Mouse (Mus musculus) kidney, adult 2 months (tissue): Measurements from ENCODE around the gene Sec24a. TPM values are rescaled to one million over a fixed set of nuclear protein-coding genes. Genes with fewer than 3 reads are reported as not detected.
"Not testable (repeated sequence)": the region's sequence is repeated elsewhere in the genome, so short reads cannot be mapped to it uniquely, and the experiment has no call there.

ENCODE experiments used
- DNase-seq: peaks from one replicate; pipeline ENCODE4 v3.0.0; 2021
- H3K27ac ChIP-seq: fragments of 200-500 bp; 2 replicates; pipeline ENCODE4 v1.5.1; 2012; ENCODE audit warnings: low read depth, low read length, control low read depth, inconsistent platforms; ENCODE audit not compliant: insufficient read depth
- H3K27me3 ChIP-seq: fragments of 200-500 bp; replicated peaks from 2 replicates; pipeline ENCODE4 v1.6.1; 2012; ENCODE audit warnings: mild to moderate bottlenecking, moderate library complexity, low read length, inconsistent platforms; ENCODE audit not compliant: control insufficient read depth, insufficient read depth
- H3K36me3 ChIP-seq: fragments of 200-500 bp; 2 replicates; pipeline ENCODE4 v1.6.1; 2012; ENCODE audit warnings: mild to moderate bottlenecking, moderate library complexity, low read length, inconsistent platforms; ENCODE audit not compliant: control insufficient read depth, insufficient read depth
- H3K4me1 ChIP-seq: fragments of 200-500 bp; 2 replicates; pipeline ENCODE4 v1.6.1; 2011; ENCODE audit warnings: low read length; ENCODE audit not compliant: control insufficient read depth, insufficient read depth
- H3K4me3 ChIP-seq: fragments of 200-500 bp; 2 replicates; pipeline ENCODE4 v1.5.1; 2011; ENCODE audit warnings: mild to moderate bottlenecking, low read depth, low read length, control low read depth; ENCODE audit not compliant: insufficient read depth
- CTCF ChIP-seq: fragments of 200-500 bp; conservative IDR thresholded peaks from 2 replicates; pipeline ENCODE4 v1.5.1; 2011; ENCODE audit warnings: low read depth, mild to moderate bottlenecking, control low read depth, low read length, moderate library complexity, mixed read lengths; ENCODE audit not compliant: insufficient read depth, insufficient read length
- POLR2A ChIP-seq: fragments of 200-500 bp; IDR thresholded peaks from one replicate; pipeline ENCODE4 v1.6.1; 2011; ENCODE audit warnings: low read depth, low read length, control low read depth
- WGBS: fragments of 180-500 bp; shearing (Covaris S2); methylation state at CpG from one replicate; pipeline ENCODE4 v1.1.7; 2018; 5-methylcytosine and 5-hydroxymethylcytosine counted together
- polyA plus RNA-seq: library from polyadenylated mRNA; depleted of rRNA; stranded (reverse); fragments of >200 nt; gene quantifications from 2 replicates; pipeline ENCODE4 v1.2.3, GENCODE M21; 2012

Sec24a gene
- polyA plus RNA-seq, 1 experiment, result 14.8 TPM

GRCm38 (mm10) chr11:51681324-51681975 is 82.0 kb downstream of the Sec24a start:
- Histone ChIP-seq H3K4me1 (peaks cover 3% of the 10 kb centered on the region; the same call in 1 of the 2 replicates), H3K27ac (no peak overlapping the region; the same call in 1 of the 2 replicates), H3K4me3 (no peak overlapping the region), H3K36me3 (no peaks in the 10 kb centered on the region), H3K27me3 (no peaks in the 10 kb centered on the region)
- peak; percentile 92 for DNase-seq
- TF ChIP-seq POLR2A, result no peak
- TF ChIP-seq CTCF, result peak; percentile 98
- 28% methylated on average over 13 of the region's 13 CpGs for WGBS

GRCm38 (mm10) chr11:51679466-51679865 is 84.0 kb downstream of the Sec24a start:
- Histone ChIP-seq H3K4me1 (peaks cover 3% of the 10 kb centered on the region; the same call in 1 of the 2 replicates), H3K4me3 (no peak overlapping the region), H3K27ac (no peak overlapping the region), H3K36me3 (no peaks in the 10 kb centered on the region), H3K27me3 (no peaks in the 10 kb centered on the region)
- 91% methylated on average over 3 of the region's 3 CpGs for WGBS
- DNase-seq, result no peak
- TF ChIP-seq CTCF, result no peak
- no peak for TF ChIP-seq POLR2A

GRCm38 (mm10) chr11:51677737-51678418 is 85.6 kb downstream of the Sec24a start:
- H3K4me1 ChIP-seq, result peaks cover 3% of the 10 kb centered on the region; the same call in 1 of the 2 replicates
- H3K27me3 ChIP-seq, result no peaks in the 10 kb centered on the region
- H3K4me3 ChIP-seq, result no peak overlapping the region
- no peak overlapping the region for H3K27ac ChIP-seq
- H3K36me3 ChIP-seq, result no peaks in the 10 kb centered on the region
- TF ChIP-seq CTCF (no peak), POLR2A (no peak)
- no peak for DNase-seq
- WGBS, result 62% methylated on average over 6 of the region's 6 CpGs

GRCm38 (mm10) chr11:51675386-51675785 is 88.0 kb downstream of the Sec24a start:
- Histone ChIP-seq H3K4me1 (no peaks in the 10 kb centered on the region), H3K27me3 (no peaks in the 10 kb centered on the region), H3K4me3 (no peak overlapping the region), H3K36me3 (no peaks in the 10 kb centered on the region), H3K27ac (no peak overlapping the region)
- 94% methylated on average over 5 of the region's 5 CpGs for WGBS
- no peak for DNase-seq
- no peak for TF ChIP-seq CTCF
- no peak for TF ChIP-seq POLR2A

GRCm38 (mm10) chr11:51673291-51673690 is 90.1 kb downstream of the Sec24a start:
- Histone ChIP-seq H3K27me3 (no peaks in the 10 kb centered on the region), H3K4me3 (no peak overlapping the region), H3K36me3 (no peaks in the 10 kb centered on the region), H3K27ac (no peak overlapping the region; the same call in 1 of the 2 replicates), H3K4me1 (no peaks in the 10 kb centered on the region)
- TF ChIP-seq POLR2A (no peak), CTCF (no peak)
- DNase-seq, result peak; percentile 56
- WGBS, result 53% methylated on average over 9 of the region's 9 CpGs

- Histone ChIP-seq H3K27ac (no peak overlapping the region), H3K4me1 (no peaks in the 10 kb centered on the region), H3K36me3 (no peaks in the 10 kb centered on the region), H3K4me3 (no peak overlapping the region), H3K27me3 (no peaks in the 10 kb centered on the region)
- no peak for DNase-seq
- TF ChIP-seq POLR2A, result no peak
- no peak for TF ChIP-seq CTCF
- WGBS, result 85% methylated on average over 2 of the region's 2 CpGs
Observed at GRCm38 (mm10) chr11:51671376-51671775, 92.1 kb downstream of the Sec24a start.

- DNase-seq, result peak; percentile 71
- 65% methylated on average over 7 of the region's 7 CpGs for WGBS
Observed at GRCm38 (mm10) chr11:51670846-51671245, 92.6 kb downstream of the Sec24a start.

GRCm38 (mm10) chr11:51664747-51665146 is 98.7 kb downstream of the Sec24a start:
- not testable (repeated sequence) for H3K27me3 ChIP-seq, H3K4me1 ChIP-seq, H3K4me3 ChIP-seq, DNase-seq, H3K27ac ChIP-seq, H3K36me3 ChIP-seq
- 96% methylated on average over 7 of the region's 7 CpGs for whole genome bisulfite sequencing

More at GRCm38 (mm10) chr11:51670846-51671245, 92.6 kb downstream of the Sec24a start:
- H3K36me3 ChIP-seq, result no peaks in the 10 kb centered on the region
- H3K4me1 ChIP-seq, result no peaks in the 10 kb centered on the region
- H3K27ac ChIP-seq, result 0 out of 2 replicates have a peak overlapping the region, but pooled peaks have one; percentile 46
- no peaks in the 10 kb centered on the region for H3K27me3 ChIP-seq
- no peak overlapping the region for H3K4me3 ChIP-seq
- TF ChIP-seq POLR2A (no peak), CTCF (no peak)
